Mouse (Mus musculus) thymus, adult 18-20 months (tissue): Measurements from ENCODE around the gene Tspan18.

Source experiments
- DNase-seq, 2 experiments: peaks; one replicate each; pipeline ENCODE4 v3.0.0; 2022; ENCODE audit warnings: mixed read lengths in 2 of 2

Gene Tspan18

DNA sequence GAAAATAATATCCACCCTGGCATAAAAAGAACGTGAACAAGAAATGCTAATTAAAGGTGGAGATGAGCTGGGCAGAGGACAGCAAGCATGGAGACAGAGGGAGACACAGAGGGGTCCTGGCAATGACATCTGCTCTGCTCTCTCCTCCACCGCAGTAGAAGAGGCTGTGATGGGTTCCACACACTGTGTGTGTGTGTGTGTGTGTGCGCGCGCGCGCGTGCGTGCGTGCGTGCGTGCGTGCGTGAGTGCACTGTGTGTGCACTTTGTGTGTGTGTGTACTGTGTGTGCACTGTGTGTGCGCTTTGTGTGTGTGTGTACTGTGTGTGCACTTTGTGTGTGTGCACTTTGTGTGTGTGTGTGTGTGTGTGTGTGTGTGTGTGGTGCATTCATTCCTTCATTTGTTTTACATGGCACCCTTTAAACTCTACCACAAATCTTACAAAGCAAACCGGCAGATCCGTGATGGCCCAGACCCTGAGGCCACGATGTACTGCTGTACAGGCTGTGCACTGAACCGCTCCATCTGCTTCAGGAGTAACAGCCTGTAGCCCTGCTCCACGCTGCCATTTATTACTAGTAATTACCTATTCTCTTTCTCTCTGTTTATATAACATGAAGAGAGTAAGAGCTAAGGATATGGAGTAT is 156.5 kb downstream of the Tspan18 start:
- DNase-seq: no peak

DNA sequence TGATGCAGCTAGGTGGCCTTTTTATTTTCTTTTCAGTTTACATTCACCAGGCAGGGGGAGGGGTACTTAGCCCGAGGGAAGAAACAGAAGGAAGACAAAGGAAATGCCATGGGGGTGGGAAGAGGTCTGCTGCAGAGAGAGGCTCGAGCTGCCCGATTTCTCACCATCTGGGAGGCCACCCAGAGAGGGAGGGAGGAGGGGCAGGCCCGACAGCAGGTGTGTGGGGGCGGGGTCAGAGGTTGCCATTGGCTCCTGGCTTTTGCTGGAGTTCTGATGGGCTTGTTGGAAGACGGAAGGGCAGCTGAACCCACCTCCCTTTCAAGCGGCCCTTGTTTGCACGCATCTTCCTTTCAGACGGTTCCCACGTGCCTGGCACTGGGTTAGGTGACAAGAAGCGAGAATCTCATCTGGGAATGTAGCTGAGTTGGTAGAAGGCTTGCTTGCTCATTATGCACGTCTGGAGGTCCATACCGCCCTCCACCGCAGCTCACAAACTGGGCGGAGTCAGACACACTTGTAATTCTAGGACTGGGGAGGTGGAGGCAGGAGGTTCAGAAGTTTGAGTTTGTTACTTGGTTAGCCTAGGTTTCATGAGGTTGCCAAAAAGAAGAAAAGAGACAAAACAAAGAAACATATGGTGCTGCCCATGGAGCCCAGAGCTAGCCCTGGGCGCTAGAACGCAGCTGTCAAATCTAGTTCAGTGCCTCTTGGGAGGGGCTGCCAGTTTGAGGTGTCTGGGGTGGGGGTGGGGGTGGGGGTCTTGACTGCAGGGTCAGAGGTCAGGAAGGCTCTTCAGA is 157.2 kb downstream of the Tspan18 start:
- peak; percentile 85 to 90 for DNase-seq

DNA sequence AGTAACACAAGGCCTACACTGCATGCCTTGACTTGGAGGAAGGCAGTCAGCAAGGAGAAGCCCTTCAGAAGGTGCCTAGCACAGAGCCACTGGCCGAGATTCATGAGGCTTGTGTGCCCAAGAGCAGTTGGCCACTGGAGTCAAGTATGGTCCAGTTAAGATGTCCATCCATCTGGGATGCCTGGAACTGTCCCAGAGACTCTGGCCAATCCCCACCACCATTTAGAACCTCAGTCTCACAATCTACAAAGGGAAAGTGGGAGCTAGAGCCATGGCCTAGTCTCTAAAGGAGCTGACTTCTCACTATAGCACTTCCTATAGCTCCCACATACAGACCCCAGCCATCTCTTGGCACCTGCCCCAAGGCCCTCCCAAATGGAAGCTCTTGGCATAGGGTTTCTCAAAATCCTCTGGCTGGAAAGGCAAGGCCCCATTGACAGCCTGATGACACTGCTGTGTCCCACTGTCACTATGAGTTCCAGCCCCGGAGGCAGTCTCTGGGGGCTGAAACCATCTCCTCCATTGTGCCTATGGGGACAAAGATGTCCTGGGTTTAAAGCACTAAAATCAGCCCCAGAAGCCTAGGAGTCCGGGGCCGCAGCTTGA is 158.0 kb downstream of the Tspan18 start:
- no peak for DNase-seq

DNA sequence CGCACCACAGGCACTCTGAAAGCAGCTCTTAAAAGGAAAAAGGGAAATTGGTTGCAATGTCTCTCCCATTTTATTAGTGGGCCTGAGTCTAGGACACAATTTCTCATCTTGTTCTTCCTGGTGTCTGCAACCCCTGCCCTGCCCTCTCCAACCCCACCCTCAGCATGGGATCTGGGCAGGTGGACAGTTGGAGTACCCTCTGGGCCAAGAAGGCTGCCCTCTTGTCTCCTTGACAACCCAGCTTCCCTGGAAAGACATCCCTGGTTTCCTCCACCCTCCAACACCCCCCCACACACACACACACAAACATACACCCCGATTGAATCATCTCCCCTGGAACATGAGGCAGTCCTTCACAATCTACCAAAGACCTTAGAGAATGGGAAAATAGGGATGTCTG is 158.6 kb downstream of the Tspan18 start:
- no peak for DNase-seq

DNA sequence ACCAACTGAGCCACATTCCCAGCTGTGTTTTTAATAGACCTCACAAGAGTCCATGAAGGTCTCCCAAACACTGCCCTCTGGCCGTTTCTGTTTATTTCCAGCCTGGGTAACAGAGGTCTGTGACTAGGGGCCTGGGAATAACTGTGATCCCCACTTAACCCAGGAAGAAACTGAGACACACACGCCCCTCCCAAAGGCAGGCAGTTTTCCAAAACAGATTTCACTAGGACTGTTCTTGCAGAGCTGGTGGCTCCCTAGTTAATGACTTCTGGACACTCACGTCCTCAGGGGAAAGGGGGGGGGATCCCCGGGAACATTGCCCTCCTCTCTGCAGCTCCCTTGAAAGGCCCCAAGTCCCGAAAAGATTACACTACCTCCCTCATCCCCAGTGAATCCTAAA is 159.0 kb downstream of the Tspan18 start:
- DNase-seq: no peak

DNA sequence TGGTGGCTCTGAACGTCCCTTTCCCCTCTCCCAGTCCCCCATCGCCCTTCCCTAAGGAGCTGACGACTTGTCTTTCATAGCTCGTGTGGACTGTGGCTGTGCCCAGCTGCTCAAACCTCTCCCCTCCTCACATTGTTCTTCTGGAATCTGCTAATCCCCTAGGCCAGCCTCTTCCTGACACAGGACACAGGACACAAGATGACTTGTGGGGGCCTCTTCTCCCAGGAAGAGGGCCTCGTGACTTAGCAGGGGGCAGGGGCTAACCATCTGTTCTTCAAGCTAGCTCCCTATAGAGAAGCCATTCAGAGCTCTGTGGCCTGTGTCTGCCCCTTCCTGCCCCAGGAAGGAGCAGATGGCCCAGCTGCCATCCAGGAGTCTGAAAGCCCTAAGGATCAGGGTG is 160.1 kb downstream of the Tspan18 start:
- DNase-seq: no peak

DNA sequence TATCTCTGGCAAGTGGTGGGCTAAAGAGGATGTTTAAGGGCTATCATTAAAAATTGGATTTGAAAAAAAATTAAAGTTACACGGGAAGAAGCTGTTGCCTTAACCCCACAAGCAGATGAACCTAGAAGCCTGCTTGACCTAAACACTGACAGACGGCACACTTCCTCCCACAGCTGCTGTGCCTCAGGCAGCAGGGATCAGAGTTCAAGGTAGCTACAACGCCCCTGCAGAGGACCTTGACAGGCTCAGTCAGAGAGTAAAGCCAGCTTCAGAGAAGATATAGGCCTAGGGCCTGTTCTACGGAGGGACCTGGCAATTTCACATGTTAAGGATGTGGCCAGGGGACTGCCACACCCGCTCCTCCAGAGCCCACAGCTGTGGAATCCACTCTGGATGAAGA is 161.8 kb downstream of the Tspan18 start:
- DNase-seq: no peak

DNA sequence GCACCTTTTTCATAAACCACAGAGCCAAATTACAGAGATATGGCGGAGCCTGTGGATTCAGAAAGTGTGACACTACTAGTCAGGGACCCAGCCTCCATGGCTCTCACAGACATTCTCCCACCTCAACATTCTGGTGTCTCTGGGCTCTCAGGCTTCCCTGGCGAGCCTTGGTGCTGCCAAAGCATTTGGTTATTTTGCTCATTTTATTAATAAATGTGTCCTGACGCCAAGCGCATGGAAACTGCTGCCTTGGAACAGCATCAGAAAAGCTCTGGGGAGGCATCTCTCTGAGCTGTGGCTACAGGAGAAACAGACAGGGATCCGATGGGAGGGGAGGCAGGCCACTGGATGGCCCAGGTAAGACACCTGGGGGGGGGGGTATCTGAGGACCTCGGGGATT is 162.4 kb downstream of the Tspan18 start:
- DNase-seq: no peak

DNA sequence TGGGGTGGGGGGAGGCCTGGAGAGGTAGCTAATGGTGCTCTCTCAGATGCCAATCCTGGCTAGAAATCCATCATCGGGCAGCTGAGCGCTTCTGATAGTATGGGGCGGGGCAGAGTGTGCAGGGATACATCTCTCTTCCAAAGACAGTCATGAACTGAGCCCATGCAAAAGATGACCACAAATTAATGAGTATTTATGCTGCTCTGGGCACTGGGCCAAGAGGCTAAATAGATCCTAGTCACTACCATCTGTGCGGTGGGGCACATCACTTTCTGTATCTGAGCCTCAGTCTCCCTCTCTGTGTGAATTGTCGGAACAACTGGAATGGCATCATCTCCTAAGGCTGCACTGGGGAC is 163.5 kb downstream of the Tspan18 start:
- no peak for DNase-seq

DNA sequence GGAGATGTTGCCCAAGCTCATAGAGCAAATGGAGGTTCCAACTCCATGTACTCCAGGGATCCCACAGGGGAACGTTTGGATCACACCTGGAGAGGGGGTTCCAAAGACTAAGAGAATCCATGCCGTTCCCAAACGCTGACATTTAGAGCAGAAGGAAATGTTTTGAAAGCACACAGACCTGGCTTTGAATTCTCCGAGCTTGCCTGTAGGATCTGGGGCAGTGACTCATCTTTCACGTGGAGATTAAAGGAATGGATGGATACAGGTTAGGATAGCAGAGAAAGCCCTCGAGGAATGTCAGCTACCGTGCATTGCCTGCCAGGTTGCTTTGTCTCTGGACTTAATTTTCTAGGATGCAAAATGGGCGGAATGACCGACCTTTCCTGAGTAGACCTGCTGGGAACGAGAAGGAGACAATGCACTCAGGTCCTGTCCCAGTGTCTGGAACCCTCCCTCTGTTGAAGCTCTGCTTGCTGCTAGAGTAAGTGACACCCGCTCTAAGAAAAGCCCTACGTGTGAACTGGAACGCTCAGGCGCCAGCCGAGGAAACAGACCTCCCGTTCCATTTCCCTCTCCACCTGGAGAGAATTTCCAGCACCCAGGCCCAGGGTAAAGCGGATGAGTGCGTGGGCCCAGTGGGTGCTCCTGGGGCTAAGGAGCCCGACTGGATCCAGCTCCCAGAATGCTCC is 164.0 kb downstream of the Tspan18 start:
- DNase-seq: no peak

DNA sequence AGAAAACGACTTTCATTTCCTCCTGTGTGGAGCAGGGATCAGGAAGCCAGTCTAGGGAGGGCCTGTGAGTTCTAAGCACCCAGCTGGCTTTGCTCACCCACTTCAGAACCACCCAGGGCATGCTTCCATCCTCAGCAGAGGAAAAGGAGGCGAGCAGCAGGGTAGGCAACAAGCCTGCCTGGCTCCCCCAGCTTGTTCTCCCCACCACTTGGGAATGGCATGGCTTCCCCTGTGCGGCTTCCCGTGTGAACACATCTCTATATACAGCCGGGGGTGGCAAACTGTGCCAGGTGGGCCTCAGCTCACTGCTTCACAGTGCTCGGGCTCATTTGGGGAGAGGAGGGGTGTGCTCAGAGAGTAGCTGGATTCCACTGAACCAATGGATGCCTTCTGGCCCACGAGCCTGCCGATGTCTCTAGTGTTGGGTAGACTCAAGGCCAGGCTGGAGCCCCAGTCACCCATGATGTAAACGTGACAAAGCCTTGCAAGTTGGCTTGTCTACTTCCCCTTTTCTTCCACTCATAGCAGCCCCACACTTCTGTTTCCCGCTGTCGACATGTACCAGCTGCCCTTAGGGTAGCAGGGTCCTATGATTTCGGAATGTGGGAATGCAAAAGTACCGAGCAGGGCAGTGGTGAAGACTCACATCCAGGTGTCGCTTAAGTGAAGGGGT is 167.4 kb downstream of the Tspan18 start:
- no peak for DNase-seq

DNA sequence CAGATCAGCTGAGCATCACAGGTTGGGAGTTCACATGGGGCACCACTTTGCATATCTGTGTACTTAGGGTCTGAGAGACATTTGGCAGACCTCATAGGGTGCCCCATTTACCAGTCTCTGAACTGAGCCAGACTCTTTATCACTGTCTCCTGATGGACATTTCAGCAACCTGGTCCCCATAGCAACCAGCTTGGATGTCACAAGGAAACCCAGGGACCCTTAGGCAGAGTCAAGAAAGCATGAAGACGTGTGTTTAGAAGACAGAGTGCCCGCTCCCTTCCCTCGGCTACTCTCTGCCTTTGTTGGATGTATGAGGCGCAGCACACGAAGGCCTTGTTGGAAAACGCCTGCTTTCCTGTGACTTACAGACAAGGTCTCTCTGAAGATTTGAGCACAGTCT is 168.0 kb downstream of the Tspan18 start:
- DNase-seq: no peak

DNA sequence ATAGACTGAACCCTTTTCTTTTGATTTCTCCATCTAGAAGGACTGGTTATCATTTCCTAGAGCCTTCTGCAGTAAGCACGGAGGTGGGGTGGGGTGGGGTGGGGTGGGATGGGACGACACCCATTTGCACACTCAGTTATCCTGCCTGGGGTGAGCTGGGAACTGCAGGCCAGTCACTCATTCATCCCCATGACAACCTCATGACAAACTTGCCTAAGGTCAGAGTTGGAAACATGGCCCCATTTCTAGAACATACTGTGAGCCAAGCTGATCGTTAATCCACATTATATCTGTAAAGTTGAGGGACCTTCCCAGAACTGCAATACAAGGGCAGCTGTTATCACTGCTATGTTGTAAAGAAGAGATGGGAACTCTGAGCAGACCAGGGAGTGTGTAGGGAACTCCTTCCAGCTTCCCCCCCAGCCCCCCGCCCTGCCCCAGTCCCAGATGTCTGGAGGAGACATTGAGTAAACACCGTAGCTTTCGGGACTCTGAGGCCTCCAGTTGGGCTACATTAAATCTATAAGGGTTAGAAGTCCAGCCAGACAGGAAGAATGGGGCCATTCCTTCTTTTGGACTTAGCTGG is 170.5 kb downstream of the Tspan18 start:
- no peak for DNase-seq

DNA sequence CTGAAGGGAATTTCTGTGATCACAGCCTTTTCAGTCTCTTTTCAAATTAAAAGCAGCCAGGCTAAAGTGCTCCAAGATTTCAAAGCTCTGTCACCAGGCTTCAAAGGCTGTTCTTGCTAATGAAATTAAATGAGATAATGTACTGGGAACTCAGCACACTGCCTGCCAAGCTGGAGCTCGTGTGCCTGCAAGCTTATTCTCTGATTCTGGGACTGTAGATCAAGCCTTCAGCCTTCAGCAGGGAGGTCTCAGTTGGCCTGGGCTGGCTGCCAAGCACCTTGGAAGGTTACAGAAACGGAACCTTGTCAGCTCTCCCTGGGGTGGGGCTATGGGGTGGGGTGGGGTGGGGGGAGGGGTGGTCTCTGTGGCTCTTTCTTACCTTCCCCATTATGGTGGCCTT is 171.0 kb downstream of the Tspan18 start:
- DNase-seq: no peak

DNA sequence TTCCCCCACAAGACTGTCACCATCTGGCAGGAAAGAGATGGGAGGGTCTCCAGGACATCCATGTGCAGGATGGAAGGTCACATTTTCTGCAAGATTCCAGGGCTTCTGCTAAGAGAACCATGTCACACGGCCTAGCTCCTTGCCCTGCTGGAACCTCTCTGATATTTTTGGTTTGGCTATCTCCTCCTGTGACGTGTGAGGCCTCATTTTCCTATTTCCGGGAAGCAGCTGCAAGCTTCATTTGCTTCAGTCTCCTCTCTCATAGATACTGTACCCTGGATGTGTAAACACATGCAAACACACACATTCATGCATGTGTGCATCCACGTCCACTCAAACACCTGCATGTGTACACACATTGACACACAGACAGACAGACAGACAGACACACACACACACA is 171.5 kb downstream of the Tspan18 start:
- DNase-seq: no peak

DNA sequence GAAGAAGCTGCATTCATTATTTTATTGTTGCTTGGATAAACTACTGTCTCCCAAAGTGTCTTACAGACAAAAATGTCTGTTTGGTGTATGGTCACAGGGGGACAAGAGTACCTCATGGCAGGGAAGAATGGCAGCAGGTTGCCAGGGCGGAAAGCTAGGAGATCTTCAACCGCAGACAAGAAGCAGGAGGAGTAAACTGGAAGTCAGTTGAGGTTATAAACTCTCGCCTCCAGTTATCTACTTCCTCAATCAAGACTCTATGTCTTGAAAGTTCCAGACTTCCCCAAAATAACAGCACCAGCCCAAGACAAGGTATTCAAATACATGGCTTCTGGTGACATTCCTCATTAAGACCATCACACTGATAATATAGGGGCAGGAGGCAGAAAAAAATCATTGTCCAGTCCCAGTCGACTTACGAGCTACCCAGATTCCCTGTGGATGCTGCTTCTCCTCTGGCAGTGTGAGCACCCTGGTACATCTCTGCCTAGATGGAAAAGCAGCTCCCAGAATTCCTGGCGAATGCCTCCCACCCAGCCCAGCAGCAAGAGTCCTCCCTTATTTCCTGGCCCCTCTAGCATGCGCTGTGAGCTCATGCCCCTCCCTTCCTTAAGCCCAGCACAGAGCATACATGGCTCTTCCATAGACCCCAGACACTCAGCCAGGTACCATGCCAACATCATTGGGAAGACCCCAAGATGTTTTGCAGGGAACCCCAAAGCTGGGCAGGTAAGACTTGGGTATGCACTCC is 172.2 kb downstream of the Tspan18 start:
- no peak for DNase-seq

DNA sequence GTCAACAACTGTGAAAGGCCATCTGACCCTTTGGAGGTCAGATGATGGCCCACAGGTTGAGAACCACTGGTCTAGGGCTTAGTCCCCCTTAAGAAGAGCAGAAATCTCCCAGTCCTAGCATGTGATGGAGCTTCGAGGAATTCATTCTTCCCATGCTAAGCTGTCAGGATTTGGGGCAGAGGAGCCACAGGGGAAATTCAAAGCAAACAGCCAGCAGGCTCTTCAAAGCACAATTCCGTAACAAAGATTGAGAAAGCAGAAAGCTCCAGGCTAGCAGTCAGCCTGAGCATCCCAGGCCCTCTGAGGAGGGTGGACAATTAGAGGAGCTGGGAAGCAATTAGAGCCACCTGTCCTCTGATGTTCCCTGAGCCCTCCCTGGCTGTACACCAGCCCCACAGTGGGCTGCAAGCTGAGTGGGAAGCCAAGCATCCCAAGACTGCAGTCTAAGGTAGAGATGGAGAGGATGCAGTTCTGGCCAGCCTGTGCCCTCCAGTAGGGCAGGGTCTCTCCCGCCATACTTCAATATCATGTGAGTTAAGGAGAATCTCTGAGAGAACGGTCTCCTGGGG is 173.8 kb downstream of the Tspan18 start:
- no peak for DNase-seq

DNA sequence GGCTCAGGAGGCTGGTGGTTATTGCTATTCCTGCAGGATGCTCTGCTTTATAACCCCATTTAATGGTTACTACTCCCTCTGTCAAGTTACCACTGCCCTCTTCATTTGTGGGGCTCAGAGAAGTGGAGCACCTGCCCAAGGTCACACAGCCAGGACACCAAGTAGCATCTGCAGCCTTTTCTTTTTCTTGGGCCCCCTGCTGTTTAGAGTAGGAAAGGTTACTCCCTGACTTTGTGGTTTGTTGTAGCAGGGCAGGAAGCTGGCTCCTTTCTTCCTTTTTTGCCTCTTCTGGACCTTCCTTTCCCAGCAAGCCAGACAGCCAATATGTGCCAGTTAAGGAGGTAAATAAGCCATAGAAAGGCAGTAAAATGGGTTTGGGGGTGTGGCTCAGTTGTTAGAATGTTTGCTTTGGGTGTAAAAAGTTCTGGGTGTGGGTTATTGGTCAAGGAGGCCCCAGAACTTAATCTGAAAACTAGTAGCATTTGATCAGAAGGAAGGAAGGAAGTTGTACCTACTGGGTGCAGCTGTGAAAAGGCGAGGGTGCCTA is 179.7 kb downstream of the Tspan18 start:
- no peak for DNase-seq

DNA sequence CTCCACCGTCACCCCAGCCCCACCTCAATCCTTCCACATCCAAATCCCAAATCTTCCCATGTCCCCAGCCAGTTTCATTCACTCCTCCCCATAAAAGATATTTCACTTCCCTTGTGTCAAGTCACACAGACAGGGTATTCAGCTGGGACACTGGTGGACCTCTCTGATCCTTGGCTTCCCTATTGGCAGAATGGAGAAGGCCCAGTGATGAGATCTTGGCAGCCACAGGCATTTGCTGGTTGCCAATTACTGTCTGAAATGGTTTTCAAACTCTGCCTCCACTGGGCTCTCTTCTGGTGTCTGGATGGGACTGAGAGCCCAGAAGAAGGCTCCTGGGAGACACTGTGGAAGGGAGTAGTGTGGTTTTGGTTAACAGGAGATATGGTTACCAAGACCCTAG is 180.5 kb downstream of the Tspan18 start:
- no peak for DNase-seq

DNA sequence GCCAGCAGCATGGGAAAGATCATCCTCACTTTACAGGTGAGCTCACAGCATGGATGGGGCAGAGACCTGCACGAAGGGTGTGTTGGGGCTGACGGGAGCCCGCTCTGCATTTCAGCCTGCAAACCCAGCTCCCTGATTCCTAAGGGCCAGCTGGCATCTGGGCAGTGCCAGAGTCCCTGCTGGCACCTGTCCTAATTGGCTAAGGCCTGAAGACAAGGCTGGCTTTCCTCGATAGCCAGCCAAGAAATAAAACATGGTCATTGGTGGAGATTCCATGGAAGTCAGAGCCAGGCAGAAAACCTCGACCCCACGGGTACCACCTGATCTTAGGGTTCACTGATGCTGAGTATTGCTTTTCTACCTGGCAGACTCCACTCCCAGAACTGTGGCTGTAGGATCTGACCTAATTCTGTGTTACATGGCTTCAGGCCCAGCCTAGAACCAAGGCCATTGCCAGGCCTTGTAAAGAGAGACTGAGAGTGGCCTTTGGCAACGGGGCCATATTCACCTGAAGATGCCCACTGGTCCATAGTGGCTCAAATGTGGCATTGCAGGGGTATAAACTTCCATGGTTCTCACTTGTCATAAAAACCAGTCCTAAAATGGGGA is 181.3 kb downstream of the Tspan18 start:
- DNase-seq: no peak

DNA sequence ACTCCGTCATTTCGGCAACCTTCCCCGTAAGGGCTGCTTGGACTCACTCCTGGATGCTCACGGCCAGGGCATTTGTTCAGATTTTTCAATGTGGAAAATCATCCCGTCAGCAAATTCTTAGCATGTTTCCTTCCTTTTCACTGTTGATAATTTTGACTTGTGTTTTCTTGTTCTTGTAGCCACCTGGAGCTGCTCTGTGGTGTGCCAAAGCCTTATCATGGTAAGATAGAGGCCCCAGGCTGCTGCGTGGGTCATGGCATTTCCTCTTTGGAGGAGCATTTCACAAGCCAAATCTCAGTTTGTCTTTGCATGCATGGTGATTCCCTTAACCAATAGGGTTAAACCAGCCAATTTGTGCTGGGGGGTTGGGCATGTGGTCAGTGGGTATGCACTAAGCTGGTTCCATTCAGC is 182.1 kb downstream of the Tspan18 start:
- no peak for DNase-seq
